Mouse (Mus musculus) E14TG2a.4 (cell line): Measurements from ENCODE around the gene Rgs21.

Experiments used
- H3K27me3 ChIP-seq: 2 replicates; pipeline ENCODE4 v1.6.1; 2014; ENCODE audit warnings: low read length, control low read depth; ENCODE audit not compliant: insufficient read depth
- H3K36me3 ChIP-seq: 2 replicates; pipeline ENCODE4 v1.6.1; 2014; ENCODE audit warnings: low read length, control low read depth; ENCODE audit not compliant: insufficient read depth
- H3K4me1 ChIP-seq: replicated peaks from 2 replicates; pipeline ENCODE4 v1.6.1; 2014; ENCODE audit warnings: low read depth, low read length, control low read depth
- H3K4me3 ChIP-seq: replicated peaks from 2 replicates; pipeline ENCODE4 v1.5.1; 2014; ENCODE audit warnings: mild to moderate bottlenecking, low read length
- H3K9me3 ChIP-seq: 2 replicates; pipeline ENCODE4 v1.6.1; 2014; ENCODE audit warnings: low read length, control low read depth
- CTCF ChIP-seq: conservative IDR thresholded peaks from 2 replicates; pipeline ENCODE4 v1.5.1; 2014; ENCODE audit warnings: low read length
- NANOG ChIP-seq: IDR thresholded peaks from 2 replicates; pipeline ENCODE4 v1.6.1; 2014; ENCODE audit warnings: borderline replicate concordance, low read length, mixed read lengths
- POU5F1 ChIP-seq: IDR thresholded peaks from 2 replicates; pipeline ENCODE4 v1.6.1; 2014; ENCODE audit warnings: low read length, borderline replicate concordance

The Rgs21 gene

DNA sequence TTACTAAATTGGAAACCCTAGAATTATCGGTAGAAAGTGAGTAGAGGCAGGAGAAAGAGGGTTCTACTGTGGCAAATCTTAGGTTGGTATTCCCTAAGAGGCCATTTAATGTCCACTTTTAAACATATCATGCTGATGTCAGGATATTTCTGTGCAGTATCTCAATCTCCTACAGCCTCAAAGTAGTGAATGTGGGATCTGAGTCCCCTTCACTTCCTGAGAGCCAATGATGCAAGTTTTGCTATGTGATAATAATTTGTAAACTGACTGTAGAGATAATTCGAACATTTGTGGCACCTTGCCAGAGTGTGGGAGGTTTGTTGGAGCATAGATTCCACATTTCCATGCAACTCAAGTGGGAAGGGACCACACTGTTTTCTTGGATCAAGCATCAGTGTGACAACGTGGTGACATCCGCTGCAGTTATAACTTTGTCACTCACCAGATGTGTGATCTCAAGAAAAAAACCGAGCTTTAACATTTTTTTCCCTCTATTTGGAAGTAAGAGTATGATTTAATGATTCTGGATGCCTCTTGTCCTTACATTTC is 49.5 kb downstream of the Rgs21 start:
- Histone ChIP-seq H3K4me3 (no peak overlapping the region), H3K27me3 (no peaks in the 10 kb centered on the region)

DNA sequence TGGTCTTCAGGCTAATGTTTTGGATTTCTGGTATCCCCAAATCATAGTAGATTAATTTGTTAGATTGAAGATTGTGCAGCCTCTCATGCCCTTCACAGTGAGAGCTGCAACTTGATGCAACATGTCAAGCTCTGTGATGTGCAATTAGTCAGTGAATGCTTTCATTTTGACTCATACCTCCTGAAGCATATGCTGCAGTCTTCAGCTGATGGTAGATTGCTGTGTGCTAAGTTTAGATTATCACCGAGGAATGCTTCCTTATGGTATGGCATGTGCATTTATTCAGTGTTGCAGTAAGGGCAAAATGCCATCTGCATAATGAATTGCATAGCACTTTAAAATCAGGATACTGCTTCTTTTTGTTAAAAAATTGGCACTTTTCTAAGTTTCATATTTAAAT is 65.2 kb downstream of the Rgs21 start:
- H3K4me1 ChIP-seq: no peaks in the 10 kb centered on the region
- no peak for TF ChIP-seq CTCF
- TF ChIP-seq POU5F1: no peak
- no peak for TF ChIP-seq NANOG
- H3K9me3 ChIP-seq: no peaks in the 10 kb centered on the region

More for the DNA sequence above, 49.5 kb downstream of the Rgs21 start:
- H3K36me3 ChIP-seq: no peaks in the 10 kb centered on the region
- H3K9me3 ChIP-seq: no peaks in the 10 kb centered on the region
- TF ChIP-seq NANOG (no peak), CTCF (no peak), POU5F1 (no peak)
- H3K4me1 ChIP-seq: no peaks in the 10 kb centered on the region

DNA sequence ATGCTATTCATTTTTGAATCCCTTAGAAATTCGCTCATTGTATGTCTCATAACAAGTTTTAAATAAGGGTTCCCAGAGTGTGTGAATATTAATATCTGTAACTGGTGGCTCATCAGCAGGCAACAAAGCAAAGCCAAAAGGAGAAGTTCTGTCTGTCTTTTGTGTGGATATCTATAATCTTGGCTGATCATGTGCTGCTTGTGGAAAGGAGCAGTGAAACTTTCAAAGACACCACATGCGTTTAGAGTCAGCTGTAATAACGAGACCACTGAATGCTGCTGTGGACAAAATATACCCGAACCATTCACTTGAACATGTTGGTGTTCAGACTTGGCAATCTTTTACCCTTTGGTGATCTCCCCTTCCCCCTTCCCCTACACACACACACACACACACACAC is 67.0 kb downstream of the Rgs21 start:
- Histone ChIP-seq H3K4me3 (no peak overlapping the region), H3K27me3 (no peaks in the 10 kb centered on the region), H3K4me1 (no peaks in the 10 kb centered on the region), H3K36me3 (no peaks in the 10 kb centered on the region), H3K9me3 (no peaks in the 10 kb centered on the region)
- TF ChIP-seq CTCF (no peak), NANOG (no peak), POU5F1 (no peak)

More for the DNA sequence above, 65.2 kb downstream of the Rgs21 start:
- H3K36me3 ChIP-seq: no peaks in the 10 kb centered on the region
- H3K27me3 ChIP-seq: no peaks in the 10 kb centered on the region
- no peak overlapping the region for H3K4me3 ChIP-seq

DNA sequence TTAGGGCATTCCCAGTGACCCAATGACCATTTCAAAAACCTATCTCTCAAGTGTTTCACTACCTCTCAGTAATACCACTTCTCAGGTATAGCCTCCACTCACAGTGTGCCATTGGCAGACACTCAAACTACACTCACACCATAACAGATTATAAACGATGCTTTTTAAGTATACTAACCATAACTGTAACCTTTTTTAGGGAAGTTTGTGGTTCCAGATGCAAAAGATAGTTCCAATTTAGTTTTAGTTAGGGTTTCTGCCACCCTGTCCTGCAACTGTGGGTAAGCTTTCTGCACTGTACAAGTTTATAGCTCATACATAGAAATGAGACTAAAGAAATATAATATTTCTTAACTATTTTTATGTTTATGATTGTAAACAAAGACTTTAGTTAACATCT is 67.7 kb downstream of the Rgs21 start:
- no peak overlapping the region for H3K4me3 ChIP-seq
- H3K27me3 ChIP-seq: no peaks in the 10 kb centered on the region
- no peaks in the 10 kb centered on the region for H3K9me3 ChIP-seq
- H3K36me3 ChIP-seq: no peaks in the 10 kb centered on the region
- no peaks in the 10 kb centered on the region for H3K4me1 ChIP-seq
- TF ChIP-seq NANOG (no peak), CTCF (no peak), POU5F1 (no peak)

DNA sequence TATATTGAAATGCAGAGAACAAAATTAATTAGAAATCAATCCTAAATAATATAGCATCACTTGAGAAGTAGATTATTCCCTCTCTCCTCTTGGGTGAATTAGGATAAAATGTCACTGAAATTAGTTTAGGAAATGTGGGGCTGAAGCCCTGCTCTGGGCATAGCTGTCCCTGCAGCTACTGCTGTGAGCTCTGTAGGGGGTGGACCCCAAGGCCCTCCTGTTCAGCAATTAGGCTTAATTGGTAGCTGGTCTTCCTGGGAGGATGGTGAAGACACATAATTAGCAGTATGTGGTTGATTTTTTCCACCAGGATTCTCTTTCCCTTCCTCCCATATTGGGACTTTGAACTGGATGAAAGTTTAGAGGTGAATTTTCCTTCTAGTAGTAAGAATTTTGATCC is 68.7 kb downstream of the Rgs21 start:
- no peaks in the 10 kb centered on the region for H3K4me1 ChIP-seq
- H3K9me3 ChIP-seq: no peaks in the 10 kb centered on the region
- H3K4me3 ChIP-seq: no peak overlapping the region
- H3K27me3 ChIP-seq: no peaks in the 10 kb centered on the region
- TF ChIP-seq POU5F1: no peak
- no peak for TF ChIP-seq NANOG
- no peak for TF ChIP-seq CTCF
- H3K36me3 ChIP-seq: no peaks in the 10 kb centered on the region

DNA sequence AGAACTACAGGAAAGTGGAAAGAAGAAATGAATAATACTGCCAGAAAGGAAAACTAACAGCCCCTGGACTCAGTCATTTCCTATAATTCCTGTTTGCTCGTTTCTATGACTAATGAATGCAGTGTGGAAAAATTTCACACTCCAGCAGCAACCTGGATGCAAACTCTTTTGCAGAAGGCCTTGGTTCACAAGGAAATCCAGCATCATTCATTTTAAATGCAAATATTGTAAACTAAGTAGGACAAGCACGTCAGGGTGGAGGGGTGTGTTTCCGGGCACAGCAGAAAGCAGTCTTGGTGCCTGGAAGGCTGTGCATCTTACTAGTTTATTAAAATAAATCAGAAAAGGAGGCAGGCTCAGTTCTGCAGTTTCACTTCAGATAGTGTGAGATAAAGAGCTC is 69.4 kb downstream of the Rgs21 start:
- Histone ChIP-seq H3K27me3 (no peaks in the 10 kb centered on the region), H3K4me1 (no peaks in the 10 kb centered on the region), H3K4me3 (no peak overlapping the region), H3K9me3 (no peaks in the 10 kb centered on the region), H3K36me3 (no peaks in the 10 kb centered on the region)
- no peak for TF ChIP-seq NANOG
- no peak for TF ChIP-seq POU5F1
- no peak for TF ChIP-seq CTCF

DNA sequence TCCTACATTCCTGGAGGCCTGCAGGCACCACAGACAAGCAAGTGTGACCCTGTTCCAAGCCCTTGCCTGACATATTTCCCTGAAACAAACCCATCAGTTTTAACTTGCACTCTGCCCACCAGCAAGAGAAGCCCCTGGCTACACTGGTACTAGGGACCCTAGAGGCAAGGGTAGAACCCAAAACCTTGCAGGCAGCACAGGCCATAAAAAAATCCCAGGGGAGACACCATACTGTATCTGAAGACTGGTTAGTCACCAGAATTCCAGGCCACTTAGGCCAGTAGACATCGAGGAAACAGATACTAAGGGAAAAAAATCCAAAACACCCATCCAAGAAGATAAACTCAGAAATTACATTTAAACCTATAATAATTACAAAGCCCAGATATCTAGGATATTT is 74.1 kb downstream of the Rgs21 start:
- TF ChIP-seq POU5F1: no peak
- TF ChIP-seq CTCF: no peak
- TF ChIP-seq NANOG: no peak
- H3K4me1 ChIP-seq: no peaks in the 10 kb centered on the region
- no peak overlapping the region for H3K4me3 ChIP-seq
- H3K36me3 ChIP-seq: no peaks in the 10 kb centered on the region
- H3K27me3 ChIP-seq: no peaks in the 10 kb centered on the region
- H3K9me3 ChIP-seq: no peaks in the 10 kb centered on the region

DNA sequence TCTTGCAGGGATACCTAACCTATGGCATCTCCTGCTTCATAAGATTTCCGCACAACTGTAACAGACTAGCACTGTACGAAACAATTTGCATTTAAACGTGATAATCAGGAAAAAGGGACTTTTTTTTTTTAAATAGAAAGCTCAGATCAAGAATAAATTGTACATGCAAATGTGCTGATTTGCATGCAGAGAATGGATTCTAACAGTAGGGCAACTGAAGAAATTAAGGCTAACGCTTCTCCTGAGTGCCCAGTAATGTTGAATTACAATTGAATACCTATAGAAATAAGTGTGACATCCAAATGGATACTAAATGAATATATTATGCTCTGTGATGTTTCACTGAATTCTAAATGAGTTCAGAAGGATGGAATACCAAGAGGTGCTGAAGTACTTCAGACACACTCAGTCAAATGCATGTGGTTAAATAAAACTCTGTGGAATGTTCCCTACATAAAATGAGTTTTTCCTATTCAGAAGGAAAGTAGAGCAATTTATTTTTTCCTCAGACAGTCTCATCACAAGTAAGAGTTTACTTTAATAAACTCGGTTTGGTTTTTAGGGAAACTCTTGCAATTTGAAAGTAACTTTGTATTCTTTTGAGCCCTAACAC is 79.1 kb downstream of the Rgs21 start:
- TF ChIP-seq NANOG (no peak), CTCF (no peak), POU5F1 (no peak)
- no peaks in the 10 kb centered on the region for H3K4me1 ChIP-seq
- H3K4me3 ChIP-seq: no peak overlapping the region
- H3K27me3 ChIP-seq: no peaks in the 10 kb centered on the region
- H3K9me3 ChIP-seq: no peaks in the 10 kb centered on the region
- no peaks in the 10 kb centered on the region for H3K36me3 ChIP-seq
